11 mouse cellular contexts compared by ENCODE assay signal in the genomic region with DNA sequence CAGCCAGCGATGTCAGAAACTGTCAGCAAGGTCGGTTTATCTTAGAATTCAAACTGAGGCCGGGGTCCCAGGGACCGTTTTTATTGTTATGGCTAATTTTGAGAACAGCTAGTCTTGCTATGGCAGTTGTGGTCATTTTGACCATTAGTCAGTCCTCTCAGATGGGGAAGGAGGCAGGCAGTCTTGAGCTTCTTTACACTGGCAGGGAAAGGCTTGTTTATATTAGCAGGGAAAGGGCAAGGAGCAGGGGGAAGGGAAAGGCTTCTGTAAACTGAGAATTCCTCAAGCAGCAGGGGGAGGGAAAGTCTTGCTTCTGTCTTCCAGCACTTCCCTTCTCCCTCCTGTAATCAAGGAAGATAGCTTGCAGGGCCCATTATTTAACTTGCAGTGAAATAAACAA. TPM values are rescaled to one million over a fixed set of nuclear protein-coding genes. Genes with fewer than 3 reads are reported as not detected.
A peak's percentile ranks its signal among the peaks of the same experiment; 100 is the strongest.
DNase-seq lines count a peak whose midpoint lies in the region; ATAC-seq and TF ChIP-seq lines count a peak whose summit lies in the region.
"Not testable (repeated sequence)": the region's sequence is repeated elsewhere in the genome, so short reads cannot be mapped to it uniquely, and the experiment has no call there.
"Had no signal": no experiment of that assay in that cellular context is flagged by ENCODE, and none has a peak within 500 bp of the region (broad histone marks: within the 10 kb centered on the region; RNA-seq: fewer than 3 reads in every experiment).

No protein-coding gene starts in this region.

- 2% methylated on average over 4 of the region's 4 CpGs for WGBS in forebrain, embryonic 13.5 days
- under 1% methylated on average over 4 of the region's 4 CpGs for WGBS in heart, embryonic 16.5 days
- WGBS in limb, embryonic 15.5 days = 3% methylated on average over 4 of the region's 4 CpGs

- not testable (repeated sequence) for H3K27ac ChIP-seq in forebrain, embryonic 13.5 days
- H3K27ac ChIP-seq in heart, embryonic 16.5 days (ENCODE audit: low read length) = peak overlapping the region; percentile 67; the same call in 1 of the 2 replicates
- 0 out of 2 replicates have a peak overlapping the region, but pooled peaks have one; percentile 71 for H3K27ac ChIP-seq in limb, embryonic 15.5 days

- H3K4me3 ChIP-seq in E14TG2a.4 (replicated peaks; ENCODE audit: low read length) = peak overlapping the region; percentile 85
- H3K4me3 ChIP-seq in forebrain, embryonic 13.5 days = peak overlapping the region; percentile 50
- H3K4me3 ChIP-seq in heart, embryonic 16.5 days (ENCODE audit: low read length) = peak overlapping the region; percentile 71
- H3K4me3 ChIP-seq in limb, embryonic 15.5 days = peak overlapping the region; percentile 57

- H3K36me3 ChIP-seq in E14TG2a.4 (ENCODE audit: insufficient read depth, low read length); forebrain, embryonic 13.5 days (ENCODE audit: poor library complexity, severe bottlenecking); heart, embryonic 16.5 days (ENCODE audit: control insufficient read depth, insufficient read depth); limb, embryonic 15.5 days: not testable (repeated sequence)

- not testable (repeated sequence) for ATAC-seq in forebrain, embryonic 13.5 days; heart, embryonic 16.5 days (replicated peaks; ENCODE audit: extremely low read depth, insufficient read depth, low FRiP score); limb, embryonic 15.5 days (ENCODE audit: insufficient number of reproducible peaks, low FRiP score, low TSS enrichment, low read depth)

- not testable (repeated sequence) for H3K27me3 ChIP-seq in E14TG2a.4 (ENCODE audit: insufficient read depth, low read length); forebrain, embryonic 13.5 days; heart, embryonic 16.5 days (ENCODE audit: control insufficient read depth, insufficient read depth, low read length); limb, embryonic 15.5 days

- not testable (repeated sequence) for H3K9me3 ChIP-seq in E14TG2a.4 (ENCODE audit: low read length); forebrain, embryonic 13.5 days (replicated peaks); heart, embryonic 16.5 days (replicated peaks; ENCODE audit: control insufficient read depth, low read length); limb, embryonic 15.5 days

- H3K9ac ChIP-seq in forebrain, embryonic 13.5 days = peak overlapping the region; percentile 67
- peak overlapping the region; percentile 74 for H3K9ac ChIP-seq in heart, embryonic 16.5 days (ENCODE audit: low read length)
- peak overlapping the region; percentile 45; the same call in 1 of the 2 replicates for H3K9ac ChIP-seq in limb, embryonic 15.5 days

- H3K4me1 ChIP-seq in E14TG2a.4 (replicated peaks; ENCODE audit: low read depth, low read length) = peaks cover 25% of the 10 kb centered on the region
- not testable (repeated sequence) for H3K4me1 ChIP-seq in forebrain, embryonic 13.5 days; heart, embryonic 16.5 days (ENCODE audit: control insufficient read depth, insufficient read depth, low read length); limb, embryonic 15.5 days

- not testable (repeated sequence) for TF ChIP-seq CTCF in E14TG2a.4 (conservative IDR thresholded peaks at IDR 0.05; ENCODE audit: low read length)

- peak; percentile 31 for DNase-seq in cerebellum, adult 9-10 months
- DNase-seq in kidney, adult 9 months = peak; percentile 14
- peak; percentile 33 to 39 for DNase-seq in lung, postnatal 4 days
- DNase-seq in ovary, postnatal 14 days (ENCODE audit: low spot score) = peak; percentile 7

- H3K4me2 ChIP-seq in forebrain, embryonic 13.5 days = peak overlapping the region; percentile 60
- H3K4me2 ChIP-seq in heart, embryonic 16.5 days (ENCODE audit: low read depth, low read length) = peak overlapping the region; percentile 66
- peak overlapping the region; percentile 44 for H3K4me2 ChIP-seq in limb, embryonic 15.5 days

RNA-seq across cellular contexts. Expression of a gene that starts 0.7 kb away (rescaled TPM):
- polyA plus RNA-seq in forebrain, embryonic 13.5 days (2015; fragmentation: Nextera tagmentation; extraction: Ambion mirVana) = 5.4 and 6.4 TPM in 2 replicates
- polyA plus RNA-seq in heart, embryonic 16.5 days (2015; fragmentation: Nextera tagmentation; extraction: Ambion mirVana) = 5.9 and 6.2 TPM in 2 replicates
- 6.9 and 7.6 TPM in 2 replicates for polyA plus RNA-seq in limb, embryonic 15.5 days (2015; fragmentation: Nextera tagmentation; extraction: Ambion mirVana)

RNA-seq across cellular contexts. Expression of a gene that starts 33.6 kb away (rescaled TPM):
- polyA plus RNA-seq in forebrain, embryonic 13.5 days (2015; fragmentation: Nextera tagmentation; extraction: Ambion mirVana) = not detected in 2 replicates
- polyA plus RNA-seq in heart, embryonic 16.5 days (2015; fragmentation: Nextera tagmentation; extraction: Ambion mirVana) = not detected in 2 replicates
- not detected in 2 replicates for polyA plus RNA-seq in limb, embryonic 15.5 days (2015; fragmentation: Nextera tagmentation; extraction: Ambion mirVana)
- polyA plus RNA-seq: large intestine, adult 2 months; spleen, adult 2 months; urinary bladder, adult 2 months had no signal

RNA-seq across cellular contexts. Expression of a gene that starts 50.9 kb away (rescaled TPM):
- 2.9 and 3.1 TPM in 2 replicates for polyA plus RNA-seq in forebrain, embryonic 13.5 days (2015; fragmentation: Nextera tagmentation; extraction: Ambion mirVana)
- polyA plus RNA-seq in heart, embryonic 16.5 days (2015; fragmentation: Nextera tagmentation; extraction: Ambion mirVana) = 1.7 and 2.0 TPM in 2 replicates
- polyA plus RNA-seq in limb, embryonic 15.5 days (2015; fragmentation: Nextera tagmentation; extraction: Ambion mirVana) = 2.8 and 3.0 TPM in 2 replicates
